Mouse (Mus musculus) myocyte (in vitro differentiated cells): ENCODE results near the gene Ppp2r5c.

Source experiments
- CEBPB ChIP-seq: IDR thresholded peaks from 2 replicates; pipeline ENCODE4 v1.6.1; 2011; ENCODE audit warnings: mild to moderate bottlenecking, moderate library complexity; ENCODE audit not compliant: poor library complexity, insufficient read depth, severe bottlenecking
- E2F4 ChIP-seq: IDR thresholded peaks from one replicate; pipeline ENCODE4 v1.6.1; 2011; ENCODE audit warnings: mild to moderate bottlenecking, control low read depth, moderate library complexity; ENCODE audit not compliant: insufficient read depth
- MAX ChIP-seq: IDR thresholded peaks from one replicate; pipeline ENCODE4 v1.6.1; 2011; ENCODE audit warnings: low read depth, mild to moderate bottlenecking, control low read depth
- MYOD1 ChIP-seq, 3 experiments: IDR thresholded peaks; one replicate each; pipeline ENCODE4 v1.6.1; 2011; ENCODE audit warnings: control low read depth in 2 of 3, low read depth in 2 of 3, mild to moderate bottlenecking in 2 of 3, moderate library complexity in 1 of 3; ENCODE audit not compliant: insufficient read length in 2 of 3, control insufficient read depth in 1 of 3
- MYOG ChIP-seq, 3 experiments: IDR thresholded peaks; one replicate each; pipeline ENCODE4 v1.6.1; 2011; ENCODE audit warnings: control low read depth in 2 of 3, low read depth in 2 of 3, mild to moderate bottlenecking in 2 of 3; ENCODE audit not compliant: insufficient read length in 2 of 3, control insufficient read depth in 1 of 3, insufficient read depth in 1 of 3
- POLR2A ChIP-seq: IDR thresholded peaks from one replicate; pipeline ENCODE4 v1.6.1; 2011; ENCODE audit warnings: low read depth, mild to moderate bottlenecking, control low read depth, moderate library complexity; ENCODE audit not compliant: insufficient read length
- POLR2AphosphoS2 ChIP-seq: IDR thresholded peaks from one replicate; pipeline ENCODE4 v1.6.1; 2011; ENCODE audit warnings: low read depth, control low read depth; ENCODE audit not compliant: insufficient read length
- REST ChIP-seq: IDR thresholded peaks from one replicate; pipeline ENCODE4 v1.6.1; 2011; ENCODE audit warnings: mild to moderate bottlenecking, control low read depth, moderate library complexity; ENCODE audit not compliant: insufficient read depth, insufficient read length
- SRF ChIP-seq: IDR thresholded peaks from one replicate; pipeline ENCODE4 v1.6.1; 2011; ENCODE audit warnings: low read depth; ENCODE audit not compliant: control insufficient read depth, insufficient read length
- TCF12 ChIP-seq: IDR thresholded peaks from one replicate; pipeline ENCODE4 v1.6.1; 2011; ENCODE audit warnings: mild to moderate bottlenecking, control low read depth; ENCODE audit not compliant: poor library complexity, insufficient read depth, severe bottlenecking
- TCF3 ChIP-seq: IDR thresholded peaks from one replicate; pipeline ENCODE4 v1.6.1; 2011; ENCODE audit warnings: low read depth, control low read depth; ENCODE audit not compliant: insufficient read length
- USF1 ChIP-seq: IDR thresholded peaks from one replicate; pipeline ENCODE4 v1.6.1; 2011; ENCODE audit warnings: low read depth, mild to moderate bottlenecking, control low read depth, moderate library complexity

GRCm38 (mm10) chr12:110610713-110611112 is 163.8 kb downstream of the Ppp2r5c start:
- TF ChIP-seq USF1: no peak
- no peak for TF ChIP-seq POLR2A
- no peak for TF ChIP-seq E2F4
- TF ChIP-seq TCF3: no peak
- no peak for TF ChIP-seq SRF
- no peak for TF ChIP-seq CEBPB
- no peak for TF ChIP-seq MAX
- no peak for TF ChIP-seq POLR2AphosphoS2
- TF ChIP-seq MYOG (IDR thresholded peaks at IDR 0.05; ENCODE audit: control insufficient read depth in 1 of 3, insufficient read depth in 1 of 3, insufficient read length in 2 of 3, low read depth in 2 of 3): no peak
- TF ChIP-seq MYOD1 (IDR thresholded peaks at IDR 0.05; ENCODE audit: control insufficient read depth in 1 of 3, insufficient read length in 2 of 3, low read depth in 2 of 3): no peak
- TF ChIP-seq TCF12: no peak
- TF ChIP-seq REST: no peak
